In the genomic region with DNA sequence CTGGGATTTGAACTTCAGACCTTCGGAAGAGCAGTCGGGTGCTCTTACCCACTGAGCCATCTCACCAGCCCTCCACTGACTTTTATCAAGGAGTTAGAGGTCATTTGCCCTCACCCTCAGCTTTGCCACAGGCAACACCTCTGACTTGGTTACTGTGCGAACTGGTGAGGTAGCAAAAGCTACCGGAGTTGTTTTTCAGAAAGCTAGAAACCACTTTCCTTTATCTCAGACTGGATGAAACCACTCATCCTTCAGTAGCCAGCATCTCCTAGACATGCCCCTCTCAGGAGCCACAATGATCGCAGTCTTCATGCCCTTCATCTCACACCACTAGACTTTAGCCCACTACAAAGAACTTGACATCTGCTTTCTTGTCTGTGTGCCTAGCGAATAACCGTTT, we compare ENCODE assay signal across 30 mouse cellular contexts. TPM values are rescaled to one million over a fixed set of nuclear protein-coding genes. Genes with fewer than 3 reads are reported as not detected.
DNase-seq lines count a peak whose midpoint lies in the region; TF ChIP-seq lines count a peak whose summit lies in the region.
"Had no signal": no experiment of that assay in that cellular context is flagged by ENCODE, and none has a peak within 500 bp of the region (broad histone marks: within the 10 kb centered on the region; RNA-seq: fewer than 3 reads in every experiment).

No protein-coding gene starts in this region.

- H3K4me3 ChIP-seq in ES-Bruce4 (ENCODE audit: low read depth, low read length) = no peak overlapping the region
- no peak overlapping the region for H3K4me3 ChIP-seq in left cerebral cortex, adult 2 months
- H3K4me3 ChIP-seq: embryonic facial prominence, embryonic 10.5 days; embryonic facial prominence, embryonic 12.5 days; forebrain, embryonic 13.5 days; forebrain, embryonic 15.5 days had no signal

- peak; percentile 18 for DNase-seq in thymus, postnatal 0 days (ENCODE audit: low spot score)
- no peak for DNase-seq in thymus, postnatal 4 days
- peak; percentile 39 for DNase-seq in induced T-regulatory cell, adult 2 months (ENCODE audit: low read depth)
- no peak for DNase-seq in left cerebral cortex, adult 2 months (ENCODE audit: extremely low spot score in 1 of 2, low spot score in 2 of 2)
- DNase-seq in retina, embryonic 14.5 days (ENCODE audit: low spot score) = no peak
- no peak for DNase-seq in cerebellum, adult 9-10 months
- DNase-seq: adrenal gland, adult 2 months; adrenal gland, postnatal 10 days; adrenal gland, postnatal 25 days; cerebellum, adult 11 months; cerebellum, adult 18-20 months; cerebellum, adult 8-10 months; cerebellum, postnatal 10 days; cerebellum, postnatal 25 days; forebrain, postnatal 0 days had no signal

- TF ChIP-seq POLR2A in ES-Bruce4 (IDR thresholded peaks at IDR 0.05; ENCODE audit: insufficient read depth, low read length) = no peak

- H3K9ac ChIP-seq in ES-Bruce4 (ENCODE audit: low read depth, poor library complexity, severe bottlenecking) = no peak overlapping the region
- H3K9ac ChIP-seq: embryonic facial prominence, embryonic 12.5 days; forebrain, embryonic 13.5 days; forebrain, embryonic 15.5 days; forebrain, postnatal 0 days had no signal

- no peak for TF ChIP-seq CTCF in ES-Bruce4 (IDR thresholded peaks at IDR 0.05; ENCODE audit: low read depth, low read length)
- no peak for TF ChIP-seq CTCF in left cerebral cortex, adult 2 months (IDR thresholded peaks at IDR 0.05)

- TF ChIP-seq EP300 in ES-Bruce4 (IDR thresholded peaks at IDR 0.05; ENCODE audit: insufficient read depth, low read depth, low read length) = no peak

- no peaks in the 10 kb centered on the region for H3K4me1 ChIP-seq in ES-Bruce4 (ENCODE audit: control insufficient read depth, insufficient read depth, low read length)
- H3K4me1 ChIP-seq: embryonic facial prominence, embryonic 10.5 days; embryonic facial prominence, embryonic 12.5 days; forebrain, embryonic 13.5 days; forebrain, embryonic 15.5 days had no signal

- intact Hi-C loops in left cerebral cortex, adult 2 months (cut with DNase I) = no loop called here

- H3K36me3 ChIP-seq in ES-Bruce4 (ENCODE audit: control insufficient read depth, insufficient read depth, low read length, poor library complexity, severe bottlenecking) = no peaks in the 10 kb centered on the region
- H3K36me3 ChIP-seq: embryonic facial prominence, embryonic 10.5 days; embryonic facial prominence, embryonic 12.5 days; forebrain, embryonic 15.5 days had no signal

- no peaks in the 10 kb centered on the region for H3K27me3 ChIP-seq in ES-Bruce4 (ENCODE audit: control insufficient read depth, insufficient read depth, low read length, poor library complexity, severe bottlenecking)
- H3K27me3 ChIP-seq: CH12.LX; embryonic facial prominence, embryonic 12.5 days; forebrain, embryonic 13.5 days; forebrain, embryonic 15.5 days had no signal

- no peaks in the 10 kb centered on the region for H3K9me3 ChIP-seq in ES-Bruce4 (replicated peaks; ENCODE audit: control insufficient read depth, insufficient read depth, low read length, poor library complexity, severe bottlenecking)
- H3K9me3 ChIP-seq: embryonic facial prominence, embryonic 10.5 days; embryonic facial prominence, embryonic 12.5 days; forebrain, embryonic 13.5 days; forebrain, embryonic 15.5 days had no signal

- peak overlapping the region; percentile 12; the same call in 1 of the 2 replicates for H3K27ac ChIP-seq in ES-Bruce4 (ENCODE audit: insufficient read depth, low read length)
- no peak overlapping the region for H3K27ac ChIP-seq in left cerebral cortex, adult 2 months
- H3K27ac ChIP-seq: embryonic facial prominence, embryonic 10.5 days; embryonic facial prominence, embryonic 12.5 days; forebrain, embryonic 13.5 days; forebrain, embryonic 15.5 days had no signal

RNA-seq across cellular contexts. Expression of a gene that starts 15.9 kb away (rescaled TPM):
- 109 and 131 TPM in 2 replicates for polyA plus RNA-seq in thymus, postnatal 0 days (2015; fragmentation: Nextera tagmentation; extraction: Ambion mirVana)
- 501 and 504 TPM in 2 replicates for polyA plus RNA-seq in ES-Bruce4 (2011; ENCODE audit: insufficient read depth, insufficient read length, low read depth, missing spikeins)
- 1 to 10 TPM; 3.7 to 5.8 TPM for total RNA-seq in left cerebral cortex, adult 2 months (2021)
- polyA plus RNA-seq: CD4-positive, CD25-positive, alpha-beta regulatory T cell, adult 4 months had no signal

RNA-seq across cellular contexts. Expression of a gene that starts 27.2 kb away (rescaled TPM):
- 443 and 459 TPM in 2 replicates for polyA plus RNA-seq in thymus, postnatal 0 days (2015; fragmentation: Nextera tagmentation; extraction: Ambion mirVana)
- 720 and 786 TPM in 2 replicates for polyA plus RNA-seq in ES-Bruce4 (2011; ENCODE audit: insufficient read depth, insufficient read length, low read depth, missing spikeins)
- total RNA-seq in left cerebral cortex, adult 2 months (2021) = 10 to 100 TPM; 10.8 to 17.7 TPM

RNA-seq across cellular contexts. Expression of a gene that starts 27.2 kb away (rescaled TPM):
- polyA plus RNA-seq in thymus, postnatal 0 days (2015; fragmentation: Nextera tagmentation; extraction: Ambion mirVana) = not detected in 2 replicates
- polyA plus RNA-seq in ES-Bruce4 (2011; ENCODE audit: insufficient read depth, insufficient read length, low read depth, missing spikeins) = 3.1 TPM in 1 of 2 replicates, not detected in the other
- total RNA-seq in left cerebral cortex, adult 2 months (2021) = not detected
- total RNA-seq: adrenal gland, adult 2 months; adrenal gland, postnatal 10 days; adrenal gland, postnatal 25 days; adrenal gland, postnatal 4 days; CH12.LX; ES-E14; forebrain, postnatal 0 days; MEL had no signal
- polyA plus RNA-seq: adrenal gland, adult 2 months; brain, embryonic 14.5 days; C2C12; cortical plate, adult 2 months; embryonic facial prominence, embryonic 12.5 days; embryonic facial prominence, embryonic 14.5 days; forebrain, embryonic 11.5 days; forebrain, embryonic 13.5 days; forebrain, embryonic 15.5 days; forebrain, postnatal 0 days had no signal

RNA-seq across cellular contexts. Expression of a gene that starts 27.6 kb away (rescaled TPM):
- 987 and 1,033 TPM in 2 replicates for polyA plus RNA-seq in thymus, postnatal 0 days (2015; fragmentation: Nextera tagmentation; extraction: Ambion mirVana)
- polyA plus RNA-seq in ES-Bruce4 (2011; ENCODE audit: insufficient read depth, insufficient read length, low read depth, missing spikeins) = 410 and 433 TPM in 2 replicates
- 10 to 100 TPM; 10.9 to 16.7 TPM for total RNA-seq in left cerebral cortex, adult 2 months (2021)

RNA-seq across cellular contexts. Expression of a gene that starts 32.9 kb away (rescaled TPM):
- polyA plus RNA-seq in thymus, postnatal 0 days (2015; fragmentation: Nextera tagmentation; extraction: Ambion mirVana) = 0.39 and 0.63 TPM in 2 replicates
- 1.8 and 3.9 TPM in 2 replicates for polyA plus RNA-seq in ES-Bruce4 (2011; ENCODE audit: insufficient read depth, insufficient read length, low read depth, missing spikeins)
- total RNA-seq in left cerebral cortex, adult 2 months (2021) = not detected
- polyA plus RNA-seq: CD4-positive, CD25-positive, alpha-beta regulatory T cell, adult 4 months; cortical plate, adult 2 months; forebrain, embryonic 11.5 days had no signal

Comparison
In these comparisons a context has a peak if more than half of its experiments do, and no peak if none do; other contexts are left out.
1. DNase-seq: peak in thymus, postnatal 0 days (single experiment) and induced T-regulatory cell, adult 2 months (single experiment); none in thymus, postnatal 4 days (single experiment), left cerebral cortex, adult 2 months (0 of 2), retina, embryonic 14.5 days (single experiment) and cerebellum, adult 9-10 months (single experiment).